Mouse (Mus musculus): ENCODE measurements around the gene Slit3. TPM values are rescaled to one million over a fixed set of nuclear protein-coding genes. Genes with fewer than 3 reads are reported as not detected.

Gene Slit3
- polyA plus RNA-seq, 1 experiment from 2014 or later = 25.9 TPM

DNA sequence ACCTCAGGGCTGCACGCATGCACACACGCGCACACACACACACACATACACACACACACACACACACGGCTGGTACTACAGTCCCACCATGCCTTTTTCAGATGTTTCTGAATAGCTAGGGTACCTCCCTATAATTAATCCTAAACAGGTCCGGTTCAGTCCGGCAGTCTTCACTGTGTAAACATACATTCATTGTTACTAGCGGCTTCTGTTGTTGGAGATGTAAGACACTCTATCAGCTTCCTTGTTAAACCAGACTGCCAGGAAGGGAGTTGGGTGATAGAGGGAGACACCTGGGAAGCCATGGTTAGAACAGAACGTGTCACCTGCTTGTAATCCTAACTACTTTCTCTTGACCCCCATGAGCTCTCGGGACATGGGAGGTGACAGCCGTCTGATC, 481.6 kb downstream of the Slit3 start:
- no peak overlapping the region for H3K27ac ChIP-seq
- no peak for ATAC-seq (ENCODE audit: low FRiP score)
- 66% methylated on average over 10 of the region's 10 CpGs for WGBS
- no peaks in the 10 kb centered on the region for H3K36me3 ChIP-seq
- H3K4me3 ChIP-seq = no peak overlapping the region
- H3K4me1 ChIP-seq (replicated peaks) = peaks cover 52% of the 10 kb centered on the region
- no peak overlapping the region for H3K4me2 ChIP-seq
- no peak overlapping the region for H3K9ac ChIP-seq
- no peaks in the 10 kb centered on the region for H3K9me3 ChIP-seq
- H3K27me3 ChIP-seq = no peaks in the 10 kb centered on the region

DNA sequence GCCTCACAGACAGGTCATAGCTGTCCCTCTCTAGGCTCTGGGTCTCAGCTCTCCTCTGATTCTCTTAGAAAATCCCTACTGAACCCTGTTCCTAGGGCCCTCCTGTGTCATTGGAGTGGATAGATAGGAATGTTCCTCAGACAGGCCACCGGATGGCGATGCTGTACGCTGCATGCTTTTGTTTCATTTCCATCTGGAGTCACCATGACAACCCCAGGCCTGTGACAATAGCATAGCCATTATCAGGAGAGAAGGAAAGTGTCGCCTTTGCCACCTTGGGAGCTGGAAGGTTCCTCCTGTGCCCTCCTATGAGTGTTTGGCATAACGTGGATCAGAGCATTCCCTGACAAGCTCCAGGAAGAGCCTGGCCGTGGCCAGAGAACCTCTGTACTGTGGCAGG, 482.9 kb downstream of the Slit3 start:
- WGBS = 43% methylated on average over 6 of the region's 6 CpGs
- H3K36me3 ChIP-seq = no peaks in the 10 kb centered on the region
- no peak overlapping the region for H3K4me3 ChIP-seq
- peaks cover 50% of the 10 kb centered on the region for H3K4me1 ChIP-seq (replicated peaks)
- no peak overlapping the region for H3K9ac ChIP-seq
- no peaks in the 10 kb centered on the region for H3K9me3 ChIP-seq
- no peak overlapping the region for H3K27ac ChIP-seq
- H3K4me2 ChIP-seq = no peak overlapping the region
- no peak for ATAC-seq (ENCODE audit: low FRiP score)
- no peaks in the 10 kb centered on the region for H3K27me3 ChIP-seq

- Histone ChIP-seq H3K27ac (no peak overlapping the region), H3K4me1 (replicated peaks) (peaks cover 49% of the 10 kb centered on the region), H3K36me3 (no peaks in the 10 kb centered on the region), H3K4me3 (no peak overlapping the region), H3K9ac (no peak overlapping the region), H3K9me3 (no peaks in the 10 kb centered on the region), H3K27me3 (no peaks in the 10 kb centered on the region), H3K4me2 (no peak overlapping the region)
- no peak for ATAC-seq (ENCODE audit: low FRiP score)
- WGBS = 77% methylated on average over 18 of the region's 18 CpGs
Measured at GRCm38 (mm10) chr11:35604848-35605790, 484.1 kb downstream of the Slit3 start.

GRCm38 (mm10) chr11:35607191-35607590, 486.2 kb downstream of the Slit3 start:
- no peak overlapping the region for H3K4me2 ChIP-seq
- ATAC-seq (ENCODE audit: low FRiP score) = no peak
- no peaks in the 10 kb centered on the region for H3K27me3 ChIP-seq
- H3K4me1 ChIP-seq (replicated peaks) = peaks cover 47% of the 10 kb centered on the region
- no peak overlapping the region for H3K4me3 ChIP-seq
- no peaks in the 10 kb centered on the region for H3K36me3 ChIP-seq
- WGBS = 82% methylated on average over 4 of the region's 4 CpGs
- H3K27ac ChIP-seq = no peak overlapping the region
- no peaks in the 10 kb centered on the region for H3K9me3 ChIP-seq
- H3K9ac ChIP-seq = no peak overlapping the region

- no peaks in the 10 kb centered on the region for H3K9me3 ChIP-seq
- H3K4me1 ChIP-seq (replicated peaks) = peaks cover 37% of the 10 kb centered on the region
- H3K4me2 ChIP-seq = no peak overlapping the region
- no peak overlapping the region for H3K4me3 ChIP-seq
- H3K36me3 ChIP-seq = no peaks in the 10 kb centered on the region
- WGBS = 57% methylated on average over 5 of the region's 5 CpGs
- no peak; the same call in 1 of the 2 replicates for ATAC-seq (ENCODE audit: low FRiP score)
- H3K9ac ChIP-seq = no peak overlapping the region
- H3K27me3 ChIP-seq = no peaks in the 10 kb centered on the region
- peak overlapping the region; percentile 35; the same call in 1 of the 2 replicates for H3K27ac ChIP-seq
Measured at GRCm38 (mm10) chr11:35608794-35609193, 487.8 kb downstream of the Slit3 start.

DNA sequence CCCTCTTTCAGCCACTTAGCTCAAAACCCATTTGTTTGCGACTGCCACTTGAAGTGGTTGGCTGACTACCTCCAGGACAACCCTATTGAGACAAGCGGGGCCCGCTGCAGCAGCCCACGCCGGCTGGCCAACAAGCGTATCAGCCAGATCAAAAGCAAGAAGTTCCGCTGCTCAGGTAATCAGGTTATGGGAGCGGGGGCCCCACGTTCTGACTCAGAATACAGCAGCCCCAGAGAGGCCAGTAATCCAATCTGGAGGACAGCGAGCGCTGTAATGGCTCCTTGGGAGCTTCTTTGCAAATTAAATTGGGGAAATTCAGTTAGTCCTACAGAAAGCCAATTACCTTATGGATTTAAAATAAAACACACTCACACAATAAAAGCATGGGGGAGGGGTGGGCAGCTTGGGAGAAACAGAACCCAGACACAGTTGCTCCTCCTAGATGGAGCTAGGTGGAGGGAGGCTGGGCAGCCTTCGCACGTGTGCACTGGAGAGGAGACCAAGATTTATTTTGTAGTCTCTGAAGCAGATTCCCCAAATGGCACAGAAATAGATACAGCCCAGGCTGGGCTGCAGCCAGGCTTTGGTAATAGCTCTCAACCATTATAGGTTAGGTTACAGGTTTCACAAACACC, 491.4 kb downstream of the Slit3 start:
- ATAC-seq (ENCODE audit: low FRiP score) = peak; percentile 14; the same call in 1 of the 2 replicates
- Histone ChIP-seq H3K9ac (no peak overlapping the region; the same call in 1 of the 2 replicates), H3K4me2 (no peak overlapping the region), H3K4me1 (replicated peaks) (peaks cover 37% of the 10 kb centered on the region), H3K4me3 (no peak overlapping the region), H3K27me3 (no peaks in the 10 kb centered on the region), H3K36me3 (no peaks in the 10 kb centered on the region), H3K9me3 (no peaks in the 10 kb centered on the region), H3K27ac (peak overlapping the region; percentile 66; the same call in 1 of the 2 replicates)
- 41% methylated on average over 13 of the region's 13 CpGs for WGBS

GRCm38 (mm10) chr11:35614530-35614929, 493.5 kb downstream of the Slit3 start:
- H3K9me3 ChIP-seq = no peaks in the 10 kb centered on the region
- no peaks in the 10 kb centered on the region for H3K27me3 ChIP-seq
- H3K36me3 ChIP-seq = no peaks in the 10 kb centered on the region
- H3K4me3 ChIP-seq = no peak overlapping the region
- no peak overlapping the region for H3K4me2 ChIP-seq
- H3K27ac ChIP-seq = no peak overlapping the region
- peaks cover 30% of the 10 kb centered on the region for H3K4me1 ChIP-seq (replicated peaks)
- WGBS = 45% methylated on average over 3 of the region's 3 CpGs
- ATAC-seq (ENCODE audit: low FRiP score) = no peak
- no peak overlapping the region for H3K9ac ChIP-seq

GRCm38 (mm10) chr11:35619421-35619820, 498.4 kb downstream of the Slit3 start:
- H3K4me3 ChIP-seq = no peak overlapping the region
- H3K27ac ChIP-seq = peak overlapping the region; percentile 3; the same call in 1 of the 2 replicates
- no peaks in the 10 kb centered on the region for H3K9me3 ChIP-seq
- peaks cover 19% of the 10 kb centered on the region; the same call in 1 of the 2 replicates for H3K4me1 ChIP-seq (replicated peaks)
- ATAC-seq (ENCODE audit: low FRiP score) = 0 out of 2 replicates have a peak, but pooled peaks have one; percentile 6
- no peaks in the 10 kb centered on the region for H3K27me3 ChIP-seq
- WGBS = 62% methylated on average over 14 of the region's 14 CpGs
- no peak overlapping the region for H3K9ac ChIP-seq
- H3K4me2 ChIP-seq = no peak overlapping the region
- no peaks in the 10 kb centered on the region for H3K36me3 ChIP-seq

DNA sequence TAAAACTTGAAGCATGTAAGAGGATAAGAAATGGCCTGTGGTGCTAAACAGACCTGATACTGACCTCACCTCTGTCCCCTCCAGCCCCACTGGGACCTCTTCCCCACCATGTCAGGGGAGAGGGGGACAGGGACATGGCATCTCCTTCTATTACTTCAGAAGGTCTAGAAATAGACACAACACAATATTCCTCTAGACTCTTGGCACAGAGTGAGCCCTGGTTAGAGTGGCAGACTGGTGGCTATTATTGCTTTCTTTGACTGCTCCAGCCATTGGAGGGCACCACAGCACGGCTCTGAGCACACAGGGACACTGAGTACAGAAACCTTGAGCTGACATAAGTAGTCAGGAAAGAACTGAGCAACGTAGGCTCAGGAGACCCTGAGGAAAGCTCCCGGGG, 501.7 kb downstream of the Slit3 start:
- no peak overlapping the region for H3K9ac ChIP-seq
- H3K36me3 ChIP-seq = no peaks in the 10 kb centered on the region
- peaks cover 25% of the 10 kb centered on the region for H3K4me1 ChIP-seq (replicated peaks)
- ATAC-seq (ENCODE audit: low FRiP score) = no peak
- 90% methylated on average over 3 of the region's 3 CpGs for WGBS
- H3K4me3 ChIP-seq = no peak overlapping the region
- no peak overlapping the region for H3K27ac ChIP-seq
- no peaks in the 10 kb centered on the region for H3K9me3 ChIP-seq
- no peaks in the 10 kb centered on the region for H3K27me3 ChIP-seq
- H3K4me2 ChIP-seq = no peak overlapping the region

DNA sequence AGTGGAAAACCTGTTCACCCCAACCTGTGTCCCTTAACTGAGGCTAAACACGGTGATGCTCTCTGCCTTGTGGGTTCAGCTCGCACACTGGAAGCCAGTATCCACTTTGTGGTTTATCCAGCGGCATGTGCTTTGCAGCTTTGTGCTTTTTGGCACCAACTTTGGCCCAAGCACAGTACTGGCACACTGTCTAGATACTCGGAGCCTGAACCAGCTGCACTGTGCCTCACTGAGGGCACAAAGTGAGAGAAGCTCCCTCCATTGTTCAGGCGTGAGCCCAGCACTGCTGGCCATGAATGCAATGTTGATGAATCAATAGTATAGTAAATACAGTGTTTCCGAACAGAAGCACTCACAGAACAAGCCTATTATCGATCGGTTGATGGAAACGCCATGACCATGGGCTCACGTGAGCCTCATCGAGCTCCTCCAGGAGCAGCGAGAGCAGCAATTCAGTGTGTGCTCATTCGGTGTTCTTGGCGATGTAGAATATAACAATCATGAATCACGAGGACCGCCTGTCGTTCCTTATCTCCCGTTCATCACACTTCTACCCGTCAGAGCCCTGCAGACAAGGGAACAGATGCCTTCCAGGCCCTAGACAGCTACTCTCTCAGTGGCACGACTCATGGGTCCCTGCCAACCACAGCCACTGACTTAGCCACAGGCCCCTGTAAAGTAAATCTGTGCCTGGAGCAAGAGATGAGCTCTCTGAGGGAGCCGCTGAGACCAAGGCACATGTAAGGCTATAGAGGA, 503.7 kb downstream of the Slit3 start:
- no peak for ATAC-seq (ENCODE audit: low FRiP score)
- Histone ChIP-seq H3K27ac (no peak overlapping the region), H3K4me3 (no peak overlapping the region), H3K9me3 (no peaks in the 10 kb centered on the region), H3K27me3 (no peaks in the 10 kb centered on the region), H3K36me3 (peaks cover 3% of the 10 kb centered on the region; the same call in 1 of the 2 replicates), H3K4me2 (no peak overlapping the region), H3K9ac (no peak overlapping the region), H3K4me1 (replicated peaks) (peaks cover 16% of the 10 kb centered on the region)
- WGBS = 76% methylated on average over 21 of the region's 21 CpGs

- Histone ChIP-seq H3K4me1 (replicated peaks) (peaks cover 12% of the 10 kb centered on the region), H3K9ac (no peak overlapping the region), H3K27me3 (no peaks in the 10 kb centered on the region), H3K4me3 (no peak overlapping the region), H3K27ac (no peak overlapping the region), H3K4me2 (no peak overlapping the region), H3K36me3 (peaks cover 8% of the 10 kb centered on the region), H3K9me3 (no peaks in the 10 kb centered on the region)
- WGBS = 85% methylated on average over 6 of the region's 6 CpGs
- ATAC-seq (ENCODE audit: low FRiP score) = no peak
Measured at GRCm38 (mm10) chr11:35625576-35625975, 504.6 kb downstream of the Slit3 start.
